Mouse (Mus musculus) myocyte (in vitro differentiated cells): Measurements from ENCODE around the gene Rragc.

Experiments
- CEBPB ChIP-seq: IDR thresholded peaks from 2 replicates; pipeline ENCODE4 v1.6.1; 2011; ENCODE audit warnings: mild to moderate bottlenecking, moderate library complexity; ENCODE audit not compliant: poor library complexity, insufficient read depth, severe bottlenecking
- E2F4 ChIP-seq: IDR thresholded peaks from one replicate; pipeline ENCODE4 v1.6.1; 2011; ENCODE audit warnings: mild to moderate bottlenecking, control low read depth, moderate library complexity; ENCODE audit not compliant: insufficient read depth
- MAX ChIP-seq: IDR thresholded peaks from one replicate; pipeline ENCODE4 v1.6.1; 2011; ENCODE audit warnings: low read depth, mild to moderate bottlenecking, control low read depth
- MYOD1 ChIP-seq, 3 experiments: IDR thresholded peaks; one replicate each; pipeline ENCODE4 v1.6.1; 2011; ENCODE audit warnings: control low read depth in 2 of 3, low read depth in 2 of 3, mild to moderate bottlenecking in 2 of 3, moderate library complexity in 1 of 3; ENCODE audit not compliant: insufficient read length in 2 of 3, control insufficient read depth in 1 of 3
- POLR2A ChIP-seq: IDR thresholded peaks from one replicate; pipeline ENCODE4 v1.6.1; 2011; ENCODE audit warnings: low read depth, mild to moderate bottlenecking, control low read depth, moderate library complexity; ENCODE audit not compliant: insufficient read length
- POLR2AphosphoS2 ChIP-seq: IDR thresholded peaks from one replicate; pipeline ENCODE4 v1.6.1; 2011; ENCODE audit warnings: low read depth, control low read depth; ENCODE audit not compliant: insufficient read length
- SRF ChIP-seq: IDR thresholded peaks from one replicate; pipeline ENCODE4 v1.6.1; 2011; ENCODE audit warnings: low read depth; ENCODE audit not compliant: control insufficient read depth, insufficient read length
- TCF12 ChIP-seq: IDR thresholded peaks from one replicate; pipeline ENCODE4 v1.6.1; 2011; ENCODE audit warnings: mild to moderate bottlenecking, control low read depth; ENCODE audit not compliant: poor library complexity, insufficient read depth, severe bottlenecking
- USF1 ChIP-seq: IDR thresholded peaks from one replicate; pipeline ENCODE4 v1.6.1; 2011; ENCODE audit warnings: low read depth, mild to moderate bottlenecking, control low read depth, moderate library complexity

DNA sequence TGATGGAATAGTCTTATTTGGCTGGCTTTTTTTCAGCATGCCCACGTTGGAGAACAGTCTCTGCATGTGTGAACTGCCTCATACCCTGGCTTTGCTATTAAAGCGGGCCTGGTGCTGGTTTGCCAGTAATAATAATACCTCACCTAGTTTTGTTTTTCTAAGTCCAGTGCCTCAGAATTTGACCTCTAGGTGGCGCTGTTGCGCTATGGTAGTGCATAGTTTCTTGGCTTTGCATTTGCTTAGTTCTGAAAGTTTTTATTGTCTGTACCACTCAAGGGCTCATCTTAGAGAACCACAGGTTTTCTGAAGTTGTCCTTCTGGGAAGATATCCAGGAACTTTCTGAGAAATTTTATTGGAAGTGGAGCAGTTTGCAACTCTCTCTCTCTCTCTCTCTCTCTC lies 22.6 kb downstream of the Rragc start:
- TF ChIP-seq MAX = no peak
- TF ChIP-seq POLR2A = no peak
- TF ChIP-seq POLR2AphosphoS2 = no peak
- no peak for TF ChIP-seq E2F4
- TF ChIP-seq TCF12 = no peak
- TF ChIP-seq SRF = no peak
- TF ChIP-seq USF1 = no peak
- TF ChIP-seq MYOD1 (IDR thresholded peaks at IDR 0.05; ENCODE audit: control insufficient read depth in 1 of 3, insufficient read length in 2 of 3, low read depth in 2 of 3) = no peak
- TF ChIP-seq CEBPB = no peak
